Mouse (Mus musculus): ENCODE measurements at regions not wholly inside any gene's neighbourhood (a gene's known extent, or its start where the extent isn't known, plus 50 kb on each side); places are given as distances from the start of the nearest gene placed in this dataset.

- no peak for TF ChIP-seq POLR2A (IDR thresholded peaks at IDR 0.05; ENCODE audit: insufficient read depth, low read depth, low read length)
- no peak for TF ChIP-seq CTCF (IDR thresholded peaks at IDR 0.05; ENCODE audit: insufficient read depth, low read depth, low read length)
Measured at GRCm38 (mm10) chr13:6009671-6010070, 148.4 kb downstream of the Klf6 start.
